Mouse (Mus musculus) MEL (cell line): ENCODE results near the gene Mpi. TPM values are rescaled to one million over a fixed set of nuclear protein-coding genes. Genes with fewer than 3 reads are reported as not detected.

Experiments used
- DNase-seq: peaks from one replicate; pipeline ENCODE4 v3.0.0; 2011; ENCODE audit warnings: low read depth, low spot score
- H3K27ac ChIP-seq: 2 replicates; pipeline ENCODE4 v1.5.1; 2012; ENCODE audit warnings: low read depth, mild to moderate bottlenecking, control low read depth, low read length, moderate library complexity; ENCODE audit not compliant: control insufficient read depth
- H3K27me3 ChIP-seq, 2 experiments: fragments of 150-350 bp in 1 of 2; sonication (generic) in 1 of 2; 2 replicates each; pipeline ENCODE4 v1.6.1; 2012; ENCODE audit warnings: low read length in 2 of 2, mild to moderate bottlenecking in 2 of 2, improper control_type of control experiment in 1 of 2, moderate library complexity in 1 of 2; ENCODE audit not compliant: insufficient read depth in 2 of 2, control insufficient read depth in 1 of 2
- H3K36me3 ChIP-seq, 2 experiments: 2 replicates each; pipeline ENCODE4 v1.6.1; 2012 to 2014; ENCODE audit warnings: low read length in 2 of 2, improper control_type of control experiment in 1 of 2, inconsistent platforms in 1 of 2, mild to moderate bottlenecking in 1 of 2; ENCODE audit not compliant: insufficient read depth in 2 of 2, control insufficient read depth in 1 of 2
- H3K4me1 ChIP-seq, 2 experiments: fragments of 150-350 bp in 1 of 2; sonication (generic) in 1 of 2; 2 replicates each; pipeline ENCODE4 v1.6.1; 2012; ENCODE audit warnings: low read length in 2 of 2, improper control_type of control experiment in 1 of 2, mild to moderate bottlenecking in 1 of 2; ENCODE audit not compliant: insufficient read depth in 2 of 2, control insufficient read depth in 1 of 2
- H3K4me3 ChIP-seq, 2 experiments: fragments of 150-350 bp in 1 of 2; sonication (generic) in 1 of 2; 2 replicates each; pipeline ENCODE4 v1.5.1; 2012; ENCODE audit warnings: low read depth in 2 of 2, low read length in 2 of 2, mild to moderate bottlenecking in 2 of 2, moderate library complexity in 2 of 2, control low read depth in 1 of 2, improper control_type of control experiment in 1 of 2; ENCODE audit not compliant: control insufficient read depth in 1 of 2, insufficient read depth in 1 of 2
- H3K79me2 ChIP-seq: 2 replicates; pipeline ENCODE4 v1.6.1; 2012; ENCODE audit warnings: mild to moderate bottlenecking, low read length, moderate library complexity; ENCODE audit not compliant: control insufficient read depth, poor library complexity, insufficient read depth
- H3K9ac ChIP-seq: 2 replicates; pipeline ENCODE4 v1.6.1; 2012; ENCODE audit warnings: low read depth, mild to moderate bottlenecking, control low read depth, low read length, moderate library complexity; ENCODE audit not compliant: control insufficient read depth, poor library complexity, severe bottlenecking
- H3K9me3 ChIP-seq: fragments of 150-350 bp; sonication (generic); replicated peaks from 2 replicates; pipeline ENCODE4 v1.6.1; 2012; ENCODE audit warnings: mild to moderate bottlenecking, low read length, improper control_type of control experiment, moderate library complexity; ENCODE audit not compliant: insufficient read depth
- BHLHE40 ChIP-seq: IDR thresholded peaks from 2 replicates; pipeline ENCODE4 v1.6.1; 2012; ENCODE audit warnings: low read depth, mild to moderate bottlenecking, inconsistent platforms, low read length, improper control_type of control experiment, borderline replicate concordance
- CTCF ChIP-seq, 3 experiments: IDR thresholded peaks in 2 of 3; conservative IDR thresholded peaks in 1 of 3; 2 replicates each; pipeline ENCODE4 v1.5.1; 2011 to 2012; ENCODE audit warnings: low read length in 3 of 3, low read depth in 2 of 3, mild to moderate bottlenecking in 2 of 3, improper control_type of control experiment in 1 of 3, inconsistent platforms in 1 of 3, mixed read lengths in 1 of 3, moderate library complexity in 1 of 3; ENCODE audit not compliant: control insufficient read depth in 1 of 3, insufficient read depth in 1 of 3, poor library complexity in 1 of 3, severe bottlenecking in 1 of 3
- E2F4 ChIP-seq: IDR thresholded peaks from 2 replicates; pipeline ENCODE4 v1.6.1; 2011; ENCODE audit warnings: low read depth, low read length, improper control_type of control experiment, borderline replicate concordance
- ELF1 ChIP-seq: IDR thresholded peaks from 2 replicates; pipeline ENCODE4 v1.6.1; 2014; ENCODE audit warnings: low read depth, mild to moderate bottlenecking, inconsistent platforms, low read length, improper control_type of control experiment, moderate library complexity
- GABPA ChIP-seq: IDR thresholded peaks from 2 replicates; pipeline ENCODE4 v1.6.1; 2012; ENCODE audit warnings: low read depth, mild to moderate bottlenecking, inconsistent platforms, low read length, improper control_type of control experiment, moderate library complexity
- HCFC1 ChIP-seq: IDR thresholded peaks from 2 replicates; pipeline ENCODE4 v1.6.1; 2012; ENCODE audit warnings: low read depth, mild to moderate bottlenecking, inconsistent platforms, low read length, improper control_type of control experiment, moderate library complexity
- KAT2A ChIP-seq: conservative IDR thresholded peaks from 2 replicates; pipeline ENCODE4 v1.6.1; 2012; ENCODE audit warnings: low read depth, low read length, improper control_type of control experiment, inconsistent platforms
- MAFK ChIP-seq: IDR thresholded peaks from 2 replicates; pipeline ENCODE4 v1.6.1; 2011; ENCODE audit warnings: low read depth, mild to moderate bottlenecking, low read length, improper control_type of control experiment, borderline replicate concordance
- MAZ ChIP-seq: IDR thresholded peaks from 2 replicates; pipeline ENCODE4 v1.6.1; 2012; ENCODE audit warnings: low read depth, mild to moderate bottlenecking, inconsistent platforms, low read length, improper control_type of control experiment
- MEF2A ChIP-seq: IDR thresholded peaks from 2 replicates; pipeline ENCODE4 v1.6.1; 2014; ENCODE audit warnings: low read depth, mild to moderate bottlenecking, inconsistent platforms, low read length, improper control_type of control experiment; ENCODE audit not compliant: poor library complexity, insufficient replicate concordance, severe bottlenecking; ENCODE audit errors: extremely low read depth
- MYB ChIP-seq: IDR thresholded peaks from 2 replicates; pipeline ENCODE4 v1.6.1; 2011; ENCODE audit warnings: mild to moderate bottlenecking, low read depth, low read length, improper control_type of control experiment
- MYC ChIP-seq: IDR thresholded peaks from 2 replicates; pipeline ENCODE4 v1.6.1; 2011; ENCODE audit warnings: low read depth, mild to moderate bottlenecking, low read length, improper control_type of control experiment, moderate library complexity
- POLR2A ChIP-seq, 2 experiments: IDR thresholded peaks; 2 replicates each; pipeline ENCODE4 v1.6.1; 2011 to 2012; ENCODE audit warnings: low read length in 2 of 2, mild to moderate bottlenecking in 2 of 2, control low read depth in 1 of 2, improper control_type of control experiment in 1 of 2, low read depth in 1 of 2, moderate library complexity in 1 of 2; ENCODE audit not compliant: control insufficient read depth in 1 of 2, insufficient read depth in 1 of 2, poor library complexity in 1 of 2
- POLR2AphosphoS5 ChIP-seq: IDR thresholded peaks from 2 replicates; pipeline ENCODE4 v1.6.1; 2012; ENCODE audit warnings: low read depth, borderline replicate concordance, mild to moderate bottlenecking, inconsistent platforms, low read length, moderate library complexity, mixed read lengths
- RAD21 ChIP-seq: IDR thresholded peaks from 2 replicates; pipeline ENCODE4 v1.6.1; 2011; ENCODE audit warnings: mild to moderate bottlenecking, low read depth, low read length, improper control_type of control experiment
- TBP ChIP-seq: IDR thresholded peaks from 2 replicates; pipeline ENCODE4 v1.8.0; 2011; ENCODE audit warnings: low read depth, low read length, improper control_type of control experiment
- USF1 ChIP-seq: IDR thresholded peaks from 2 replicates; pipeline ENCODE4 v1.6.1; 2014; ENCODE audit warnings: low read depth, mild to moderate bottlenecking, inconsistent platforms, low read length, improper control_type of control experiment, moderate library complexity
- ZKSCAN1 ChIP-seq: IDR thresholded peaks from 2 replicates; pipeline ENCODE4 v1.6.1; 2012; ENCODE audit warnings: low read depth, mild to moderate bottlenecking, inconsistent platforms, low read length, improper control_type of control experiment, moderate library complexity
- polyA plus RNA-seq, 2 experiments: library from polyadenylated mRNA; stranded (reverse) in 1 of 2; unstranded in 1 of 2; fragments of >175 nt in 1 of 2; fragments of >200 nt in 1 of 2; gene quantifications; 2 replicates each; pipeline versions ENCODE4 v1.2.1 to v1.2.4; 2012; ENCODE audit warnings: low replicate concordance in 2 of 2, low read depth in 1 of 2; ENCODE audit not compliant: insufficient read length in 2 of 2, insufficient read depth in 1 of 2, missing spikeins in 1 of 2
- total RNA-seq: library from RNA; depleted of rRNA; stranded (reverse); fragments of 300-350 nt; gene quantifications from 2 replicates; pipeline ENCODE4 v1.2.3, GENCODE M21; 2012

The Mpi gene
- total and polyA plus RNA-seq, 3 experiments, result 24.3 to 37.7 TPM; not detected in 1

DNA sequence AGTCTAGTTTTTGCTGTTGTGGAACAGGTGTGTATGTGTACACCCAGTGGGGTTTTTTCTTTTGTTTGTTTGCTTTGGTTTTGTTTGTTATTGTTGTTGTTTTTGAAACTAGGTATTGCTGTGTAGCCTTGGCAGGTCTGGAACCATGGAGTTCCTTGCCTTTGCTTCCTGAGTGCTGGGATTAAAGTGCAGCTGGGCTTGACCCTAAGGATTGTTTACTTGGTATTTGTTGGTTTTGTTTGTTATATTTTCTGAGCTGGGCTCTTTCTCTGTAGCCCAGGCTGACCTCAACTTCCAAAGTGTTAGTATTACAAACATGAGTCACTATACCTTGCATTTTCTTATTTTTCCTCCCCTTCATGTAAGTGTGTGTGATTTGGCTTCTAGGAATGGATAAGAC is 26.1 kb downstream of the Mpi start:
- H3K27me3 ChIP-seq, result no peaks in the 10 kb centered on the region
- no peaks in the 10 kb centered on the region for H3K9me3 ChIP-seq
- H3K36me3 ChIP-seq, result peaks cover 21 to 38% of the 10 kb centered on the region in 2 experiments
- no peak overlapping the region for H3K4me3 ChIP-seq
- peaks cover 9 to 12% of the 10 kb centered on the region in 2 experiments for H3K4me1 ChIP-seq
- H3K79me2 ChIP-seq, result peaks cover 68% of the 10 kb centered on the region
- TF ChIP-seq MYB (no peak), E2F4 (no peak), RAD21 (no peak), USF1 (no peak), MAZ (no peak), ZKSCAN1 (no peak), ELF1 (no peak), GABPA (no peak), CTCF (IDR thresholded peaks at IDR 0.05 in 2 of 3, conservative IDR thresholded peaks at IDR 0.05 in 1 of 3; ENCODE audit: control insufficient read depth in 1 of 3, insufficient read depth in 1 of 3, low read depth in 2 of 3, low read length in 3 of 3, poor library complexity in 1 of 3, severe bottlenecking in 1 of 3) (no peak), MEF2A (no peak), BHLHE40 (no peak), KAT2A (no peak), MAFK (no peak)
- DNase-seq, result no peak
- no peak overlapping the region for H3K27ac ChIP-seq
- H3K9ac ChIP-seq, result no peak overlapping the region

DNA sequence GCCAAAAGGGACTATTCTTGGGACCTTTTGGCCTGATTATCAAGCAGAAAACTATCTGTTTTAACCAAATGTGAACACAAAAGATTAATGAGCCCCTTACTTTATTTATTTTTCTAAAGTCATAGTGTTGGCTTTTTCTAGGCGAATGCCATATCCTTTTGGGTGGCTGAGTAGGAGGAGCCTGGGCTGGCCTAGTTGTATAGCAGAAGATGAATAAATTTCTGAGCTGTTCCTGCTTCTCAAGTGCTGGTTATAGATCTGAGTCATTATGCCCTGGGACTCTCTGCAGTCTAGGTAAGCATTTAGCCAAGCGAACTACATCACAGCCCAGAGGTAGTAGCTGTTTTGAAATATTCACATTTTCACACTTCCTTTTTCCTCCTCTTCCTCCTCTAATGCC is 27.0 kb downstream of the Mpi start:
- TF ChIP-seq POLR2A (IDR thresholded peaks at IDR 0.05; ENCODE audit: control insufficient read depth in 1 of 2, insufficient read depth in 1 of 2, low read depth in 1 of 2, low read length in 2 of 2, poor library complexity in 1 of 2) (no peak), KAT2A (no peak)
- H3K4me1 ChIP-seq, result peaks cover 9 to 12% of the 10 kb centered on the region in 2 experiments
- H3K79me2 ChIP-seq, result peaks cover 72% of the 10 kb centered on the region
- H3K4me3 ChIP-seq, result no peak overlapping the region
- peaks cover 14 to 38% of the 10 kb centered on the region in 2 experiments for H3K36me3 ChIP-seq
- H3K9me3 ChIP-seq, result no peaks in the 10 kb centered on the region
- DNase-seq, result peak; percentile 32
- H3K27me3 ChIP-seq, result no peaks in the 10 kb centered on the region
- no peak overlapping the region for H3K27ac ChIP-seq
- no peak overlapping the region for H3K9ac ChIP-seq

DNA sequence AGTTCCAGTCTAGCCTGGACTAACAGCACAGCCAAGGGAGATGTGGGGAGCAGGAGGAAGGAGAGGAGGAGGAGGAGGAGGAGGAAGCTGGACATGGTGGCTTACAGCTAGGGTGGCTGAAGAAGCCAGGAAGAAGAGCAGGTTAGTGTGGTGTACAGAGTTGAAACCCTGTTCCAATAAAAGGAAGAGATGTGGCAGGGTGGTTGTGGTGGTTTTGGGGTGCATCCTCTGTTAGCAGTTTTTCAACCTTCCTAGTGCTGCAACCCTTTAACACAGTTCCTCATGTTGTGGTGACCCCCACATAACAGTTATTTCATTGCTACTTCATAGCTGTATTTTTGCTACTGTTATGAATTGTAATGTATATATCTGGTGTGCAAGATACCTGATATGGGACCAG is 28.1 kb downstream of the Mpi start:
- peaks cover 9 to 12% of the 10 kb centered on the region in 2 experiments for H3K4me1 ChIP-seq
- H3K9me3 ChIP-seq, result no peaks in the 10 kb centered on the region
- no peak overlapping the region for H3K27ac ChIP-seq
- peaks cover 7 to 38% of the 10 kb centered on the region in 2 experiments for H3K36me3 ChIP-seq
- peak overlapping the region; percentile 28; the same call in 1 of the 2 replicates for H3K9ac ChIP-seq
- peak overlapping the region in 1 of 2 experiments; percentile 25; a peak in 1 of 4 replicates for H3K4me3 ChIP-seq
- no peak for DNase-seq
- H3K79me2 ChIP-seq, result peaks cover 71% of the 10 kb centered on the region
- H3K27me3 ChIP-seq, result no peaks in the 10 kb centered on the region
- TF ChIP-seq TBP, result no peak
- no peak for TF ChIP-seq HCFC1
- no peak for TF ChIP-seq POLR2A (IDR thresholded peaks at IDR 0.05; ENCODE audit: control insufficient read depth in 1 of 2, insufficient read depth in 1 of 2, low read depth in 1 of 2, low read length in 2 of 2, poor library complexity in 1 of 2)
- TF ChIP-seq MYC, result no peak
- TF ChIP-seq POLR2AphosphoS5, result no peak
